Mouse (Mus musculus) C2C12 (cell line): ENCODE data around the gene Slco4a1.

ENCODE experiments used
- CTCF ChIP-seq: IDR thresholded peaks from one replicate; pipeline ENCODE4 v1.5.1; 2011; ENCODE audit not compliant: control insufficient read depth, insufficient read depth, insufficient read length
- USF1 ChIP-seq: IDR thresholded peaks from one replicate; pipeline ENCODE4 v1.6.1; 2011; ENCODE audit warnings: low read depth, mild to moderate bottlenecking, control low read depth, moderate library complexity

DNA sequence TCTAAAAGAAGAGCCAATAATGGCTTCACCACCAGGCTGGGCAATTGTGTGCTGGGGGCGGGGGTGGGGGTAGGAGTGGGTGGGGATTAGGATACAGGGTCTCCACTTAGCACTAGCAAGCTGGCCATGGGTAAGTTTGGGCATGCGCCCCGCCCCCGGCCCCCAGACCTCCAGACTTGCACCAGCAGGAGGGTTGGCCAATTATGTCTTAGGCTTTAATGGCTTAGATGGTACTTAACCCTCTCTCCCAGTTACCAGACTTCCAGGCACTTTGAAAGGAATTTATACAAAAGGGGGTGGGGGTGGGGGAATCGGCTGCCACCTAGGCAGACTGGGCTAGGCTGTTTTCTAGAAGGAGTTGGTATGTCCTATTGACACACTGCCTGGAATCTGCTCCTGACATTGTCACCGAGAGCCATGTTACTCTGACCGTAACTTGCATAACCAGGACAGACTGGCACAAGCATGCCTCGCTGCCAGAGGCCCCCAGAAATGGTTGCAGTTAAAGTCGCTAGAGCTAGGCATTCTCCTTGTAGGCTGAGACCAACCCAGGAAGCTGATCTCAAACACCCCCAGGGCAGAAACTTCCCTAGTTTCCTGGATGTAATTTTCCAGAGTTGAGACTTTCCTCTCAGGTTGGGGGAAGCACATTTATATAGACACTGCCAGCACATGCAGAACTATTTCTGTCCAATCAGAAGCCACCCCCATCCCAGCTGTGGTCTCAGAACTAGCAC lies 15.3 kb upstream of the Slco4a1 start:
- no peak for TF ChIP-seq CTCF
- TF ChIP-seq USF1 = no peak
